Mouse (Mus musculus): ENCODE measurements around the gene Fam129a.

- TF ChIP-seq POLR2A (IDR thresholded peaks at IDR 0.05; ENCODE audit: control insufficient read depth, extremely low read depth, insufficient read depth, low read length, poor library complexity) (no peak), CTCF (IDR thresholded peaks at IDR 0.05; ENCODE audit: borderline replicate concordance, control insufficient read depth, extremely low read depth, insufficient read depth, low read length, poor library complexity) (no peak)
Observed at GRCm38 (mm10) chr1:151592085-151593017, 21.4 kb downstream of the Fam129a start.

Data from thymus, adult 2 months (tissue).